Mouse (Mus musculus): ENCODE results near the gene Pou3f1.

GRCm38 (mm10) chr4:124682270-124682669 lies 25.7 kb downstream of the Pou3f1 start:
- TF ChIP-seq CTCF (IDR thresholded peaks at IDR 0.05; ENCODE audit: extremely low read depth, insufficient read depth, insufficient read length, insufficient replicate concordance) (0 out of 2 replicates have a peak, but pooled peaks have one; percentile 8), POLR2A (IDR thresholded peaks at IDR 0.05; ENCODE audit: low read depth, low read length) (no peak)
